Mouse (Mus musculus) cerebellum, adult 9-10 months (tissue): ENCODE measurements around the gene Edem1.

ENCODE experiments used
- DNase-seq: peaks from one replicate; pipeline ENCODE4 v3.0.0; 2022

The Edem1 gene

DNA sequence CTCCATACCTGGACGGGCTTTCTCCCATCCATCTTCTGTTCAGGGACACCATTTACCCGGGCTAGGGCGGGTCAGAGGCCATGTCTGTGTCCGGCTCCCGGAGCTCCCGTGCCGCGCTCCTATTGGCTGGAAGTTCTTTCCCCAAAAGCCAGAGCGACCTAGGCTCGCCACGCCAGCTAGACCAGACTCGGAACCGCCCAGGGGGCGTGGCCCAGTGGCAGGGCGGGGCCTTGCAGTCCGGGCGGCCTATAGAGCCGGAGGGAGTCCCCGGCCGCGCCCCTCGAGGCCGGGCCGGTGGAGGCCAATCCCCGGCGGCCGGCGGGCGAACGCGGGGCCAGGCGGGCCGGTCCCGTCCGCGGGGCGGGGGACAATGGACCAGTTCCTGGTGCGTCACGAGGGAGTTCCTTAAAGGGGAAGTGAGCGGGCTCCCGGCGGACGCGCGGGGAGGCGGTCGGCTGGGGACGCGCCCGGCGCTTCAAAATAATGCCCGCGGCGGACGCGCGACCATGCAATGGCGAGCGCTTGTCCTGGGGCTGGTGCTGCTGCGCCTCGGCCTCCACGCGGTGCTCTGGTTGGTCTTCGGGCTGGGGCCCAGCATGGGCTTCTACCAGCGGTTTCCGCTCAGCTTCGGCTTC lies at the start of gene Edem1:
Gene Edem1 (plus strand): TSS at position 408 of the 635 bp plus-strand sequence.
- DNase-seq, result peak; percentile 95

DNA sequence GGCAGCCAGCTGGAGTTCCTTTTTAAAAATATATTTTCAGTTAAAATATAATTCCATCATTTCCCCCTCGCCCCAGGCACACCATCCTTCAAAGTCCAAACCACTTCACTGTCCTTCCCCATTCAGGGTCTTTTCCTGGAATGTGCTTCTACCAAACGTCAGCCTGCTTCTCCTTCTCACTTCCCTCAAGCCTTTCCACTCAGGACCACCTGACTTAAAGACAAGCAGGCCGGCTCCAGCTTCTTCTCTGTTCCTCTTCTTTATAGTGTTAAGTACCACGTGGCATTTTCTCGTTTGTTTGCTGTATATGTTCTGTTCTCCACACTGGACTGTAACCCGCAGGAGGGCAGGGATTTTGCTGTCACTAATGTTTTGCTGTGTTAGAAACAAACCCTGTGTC lies 46.6 kb upstream of the Edem1 start:
- DNase-seq, result no peak

DNA sequence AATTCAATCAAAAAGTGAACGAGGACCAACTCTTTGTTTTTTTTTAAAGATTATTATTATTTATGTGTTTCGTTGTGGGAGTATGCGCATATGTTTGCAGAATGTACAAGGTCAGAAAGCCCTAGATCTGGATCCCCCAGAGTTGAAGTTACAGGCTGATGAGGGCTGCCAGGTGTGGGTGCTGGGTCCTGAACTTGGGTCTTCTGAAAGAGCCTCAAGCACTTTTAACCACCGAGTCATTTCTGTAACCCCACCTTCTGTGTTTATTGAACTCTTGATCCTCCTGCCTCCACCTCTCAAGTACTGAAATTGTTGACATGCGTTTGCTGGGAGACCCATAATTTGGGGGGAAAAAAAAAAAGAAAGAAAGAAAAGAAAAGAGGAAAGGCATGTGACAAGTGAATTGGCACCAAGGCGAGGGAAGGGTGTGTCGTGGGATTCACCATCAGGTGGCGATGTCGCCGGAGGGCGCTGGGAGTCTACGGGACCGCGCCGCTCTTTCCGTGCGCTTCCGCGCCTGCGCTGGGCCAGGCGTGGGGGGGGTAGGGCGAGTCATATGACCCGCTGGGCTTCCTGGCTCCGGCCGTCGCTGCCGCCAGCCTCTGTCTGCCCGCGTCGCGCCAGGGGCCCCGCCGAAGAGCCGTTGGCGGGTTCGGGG lies 45.8 kb upstream of the Edem1 start, which contains the start of gene Arl8b:
Gene Arl8b (plus strand): TSS at position 574 of the 658 bp plus-strand sequence.
- peak; percentile 95 for DNase-seq

DNA sequence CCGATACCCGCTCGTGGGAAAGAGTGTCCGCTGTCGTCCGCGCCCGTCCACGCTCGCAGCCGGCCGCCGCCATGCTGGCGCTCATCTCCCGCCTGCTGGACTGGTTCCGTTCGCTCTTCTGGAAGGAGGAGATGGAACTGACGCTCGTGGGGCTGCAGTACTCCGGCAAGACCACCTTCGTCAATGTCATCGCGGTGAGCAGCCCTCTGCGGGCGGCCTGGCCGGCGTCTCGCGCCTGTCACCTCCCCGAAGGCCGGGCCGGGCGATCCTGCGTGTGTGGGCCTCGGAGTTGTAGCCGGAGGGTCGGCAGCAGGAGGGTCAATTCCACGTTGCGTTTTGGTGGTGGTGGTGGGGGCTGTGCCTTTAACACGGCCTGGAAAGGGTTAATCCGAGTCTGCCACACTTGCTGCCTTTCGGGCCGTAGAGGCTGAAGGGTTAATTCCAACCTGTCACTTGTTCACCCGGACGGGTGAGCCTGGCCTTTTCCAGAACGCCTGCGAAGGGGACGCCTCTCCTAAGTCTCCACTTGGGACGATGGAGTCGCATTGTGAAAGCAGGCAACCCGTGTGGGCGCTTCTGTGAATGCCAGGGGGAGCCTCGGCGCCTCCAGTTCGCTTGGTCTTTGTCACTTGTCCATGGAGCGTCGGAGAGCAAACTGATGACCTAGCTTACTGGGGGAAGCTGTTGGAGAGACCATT lies 45.1 kb upstream of the Edem1 start:
- peak; percentile 60 for DNase-seq

DNA sequence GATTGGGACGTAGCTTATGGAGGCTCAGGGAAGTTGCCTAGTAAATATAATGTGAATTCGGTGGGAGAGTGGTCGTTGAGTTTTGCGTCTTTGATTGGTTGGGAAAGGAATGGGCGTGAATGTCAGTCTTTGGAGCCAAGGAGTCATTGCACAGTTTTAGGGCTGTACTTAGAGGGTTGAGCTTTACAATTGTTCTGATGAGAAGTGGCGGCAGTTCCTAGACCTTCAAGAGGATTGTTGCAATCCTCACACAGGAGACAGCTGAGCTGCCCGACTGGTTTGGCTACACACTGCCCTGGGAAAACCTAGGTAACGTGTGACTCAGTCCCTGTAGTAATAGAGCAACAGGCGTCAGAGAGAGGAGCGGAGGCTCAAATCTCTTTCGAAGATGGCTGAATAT lies 44.4 kb upstream of the Edem1 start:
- DNase-seq, result no peak

DNA sequence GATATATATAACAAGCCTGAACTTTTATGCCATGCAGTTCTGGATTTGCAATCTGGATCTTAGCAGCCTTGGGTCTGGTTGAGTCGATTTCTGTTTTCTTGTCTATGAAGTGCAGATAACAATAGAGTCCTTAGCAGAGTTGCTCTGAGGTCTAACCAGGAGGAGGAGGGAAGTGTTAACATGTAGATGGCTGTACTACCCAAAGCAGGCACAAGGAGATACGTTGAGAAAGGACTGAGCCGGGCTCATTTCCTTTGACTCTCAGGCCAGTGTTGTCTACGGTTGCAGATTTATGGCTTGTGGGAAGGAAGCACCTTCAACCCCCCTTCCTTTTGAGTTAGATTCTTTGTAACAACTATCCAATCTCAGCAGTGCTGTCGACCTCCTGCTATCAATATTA lies 43.6 kb upstream of the Edem1 start:
- no peak for DNase-seq

DNA sequence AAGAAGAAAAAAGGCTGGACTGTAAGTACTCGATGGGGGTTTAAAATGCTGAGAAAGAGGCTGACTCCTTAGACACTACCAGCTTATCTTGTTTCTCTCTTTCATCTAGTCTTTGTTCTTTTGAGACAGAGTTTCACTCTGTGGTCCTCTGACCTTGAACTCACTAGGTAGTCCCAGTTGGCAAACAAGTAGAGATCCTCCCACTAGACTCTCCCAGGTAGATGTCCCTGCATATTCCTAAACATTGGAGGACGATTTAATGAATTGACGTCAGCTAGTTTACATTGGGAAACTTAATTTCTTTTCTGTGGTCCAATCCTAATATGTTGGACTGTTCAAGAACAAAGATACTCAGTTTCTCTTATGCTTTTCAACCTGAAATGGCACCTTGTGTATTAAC lies 42.9 kb upstream of the Edem1 start:
- no peak for DNase-seq

DNA sequence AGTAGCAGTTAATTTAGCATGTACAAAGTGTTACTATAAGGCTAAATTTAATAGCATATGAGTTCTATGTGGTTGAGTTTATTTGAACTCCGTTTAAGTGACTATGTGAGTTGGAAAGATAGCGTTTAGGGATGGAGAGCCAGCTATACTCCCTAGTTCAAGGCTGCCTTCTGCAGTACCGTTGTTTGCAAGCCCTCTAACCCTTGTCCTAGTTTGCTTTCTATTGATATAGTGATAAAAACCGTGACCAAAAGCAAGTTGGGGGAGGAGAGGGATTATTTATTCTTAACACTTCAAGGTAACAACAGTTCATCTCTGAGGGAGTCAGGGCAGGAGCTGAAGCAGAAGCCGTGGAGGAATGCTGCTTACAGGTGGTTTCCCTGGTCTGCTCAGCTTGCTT lies 36.9 kb upstream of the Edem1 start:
- DNase-seq, result no peak

DNA sequence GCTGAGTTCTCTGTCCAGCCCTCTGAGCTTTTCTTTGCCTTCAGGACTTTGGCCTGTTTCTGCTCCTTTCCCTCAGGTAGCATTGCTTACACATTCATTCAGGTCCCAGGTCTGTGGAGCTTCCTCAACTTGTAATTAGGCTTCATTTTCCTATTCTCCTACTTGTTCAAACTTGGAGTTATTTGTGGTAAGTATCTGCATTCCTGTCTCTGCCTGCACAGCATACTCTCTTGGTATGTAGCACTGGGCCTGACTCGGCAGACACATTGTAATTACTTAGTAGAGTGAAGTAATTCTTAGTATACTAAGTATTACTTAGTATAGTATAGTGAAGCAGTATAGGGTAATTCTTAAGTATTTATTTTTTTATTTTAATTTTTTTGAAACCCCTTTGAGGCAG lies 32.5 kb upstream of the Edem1 start:
- DNase-seq, result no peak

DNA sequence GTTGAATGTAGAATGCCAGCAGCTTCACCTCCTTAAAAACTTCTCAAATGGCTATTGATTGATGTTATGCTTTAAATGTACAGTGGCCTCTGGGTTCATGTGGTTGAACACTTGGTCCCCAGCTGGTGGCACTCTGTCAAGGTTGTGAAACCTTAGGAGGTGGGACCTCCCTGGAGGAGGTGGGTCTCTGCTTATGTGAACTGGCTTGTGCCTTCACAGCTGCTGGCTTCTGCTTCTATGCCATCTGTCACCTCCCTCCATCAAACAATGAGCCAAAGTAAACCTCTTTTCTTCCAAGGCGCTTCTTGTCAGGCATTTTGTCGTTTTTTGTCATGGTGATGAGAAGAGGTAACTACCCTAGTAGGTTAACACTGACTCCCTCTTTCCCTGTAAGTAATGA lies 31.7 kb upstream of the Edem1 start:
- DNase-seq, result no peak

DNA sequence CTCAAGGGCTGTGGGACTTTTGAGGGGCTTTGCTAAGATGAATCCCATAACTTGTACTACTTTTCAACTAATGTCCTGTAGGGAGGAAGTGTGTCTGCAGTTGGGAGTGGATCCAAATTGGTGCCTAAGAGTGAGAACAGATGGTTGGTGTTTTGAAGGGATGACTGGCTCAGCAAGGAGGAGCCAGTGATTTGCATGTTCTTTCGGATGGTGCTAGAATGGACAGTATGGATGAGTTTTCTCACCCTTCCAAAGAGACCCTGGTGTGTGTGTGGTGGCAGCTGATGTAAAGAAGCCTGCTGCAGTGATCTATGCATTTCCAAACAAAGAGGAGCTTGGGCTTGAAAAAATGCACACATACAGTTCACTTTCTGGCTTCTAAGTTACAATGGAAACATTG lies 23.2 kb upstream of the Edem1 start:
- DNase-seq, result peak; percentile 63

DNA sequence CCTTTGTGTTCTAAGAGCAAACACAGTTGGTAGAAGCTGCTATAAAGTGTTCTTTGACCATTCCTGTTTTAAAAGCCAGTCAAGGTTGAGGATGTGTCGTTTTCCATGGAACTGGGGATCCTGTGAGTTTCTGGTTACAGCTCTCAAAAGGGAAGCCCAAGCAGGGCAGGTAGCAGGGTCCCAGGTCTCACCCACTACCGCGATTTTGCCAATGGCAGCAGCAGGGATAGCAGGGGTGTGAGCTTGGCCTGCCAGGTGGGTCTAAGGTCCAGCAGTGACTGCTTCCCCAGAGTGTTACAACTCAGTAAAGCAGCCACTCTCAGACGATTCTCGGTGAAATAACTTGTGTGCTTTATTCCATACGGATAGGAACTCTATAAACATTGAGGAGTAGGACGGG lies 22.6 kb upstream of the Edem1 start:
- DNase-seq, result no peak

DNA sequence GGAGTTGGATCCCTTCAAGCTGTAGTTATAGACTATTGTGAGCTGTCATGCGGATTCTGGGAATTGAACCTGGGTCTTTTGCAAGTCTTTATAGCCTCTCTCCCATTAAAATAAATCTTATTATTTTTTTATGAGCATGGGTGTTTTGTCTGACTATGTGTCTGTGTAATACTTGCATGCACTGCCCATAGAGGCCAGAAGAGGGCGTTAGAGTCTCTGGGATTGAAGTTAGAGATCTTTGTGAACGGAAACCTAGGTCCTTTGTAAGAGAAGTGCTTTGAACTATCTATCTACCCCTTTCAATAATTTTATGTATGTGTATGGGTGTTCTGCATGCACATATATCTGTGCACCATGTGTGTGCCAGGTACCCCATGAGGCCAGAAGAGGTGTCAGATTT lies 21.0 kb upstream of the Edem1 start:
- DNase-seq, result no peak

DNA sequence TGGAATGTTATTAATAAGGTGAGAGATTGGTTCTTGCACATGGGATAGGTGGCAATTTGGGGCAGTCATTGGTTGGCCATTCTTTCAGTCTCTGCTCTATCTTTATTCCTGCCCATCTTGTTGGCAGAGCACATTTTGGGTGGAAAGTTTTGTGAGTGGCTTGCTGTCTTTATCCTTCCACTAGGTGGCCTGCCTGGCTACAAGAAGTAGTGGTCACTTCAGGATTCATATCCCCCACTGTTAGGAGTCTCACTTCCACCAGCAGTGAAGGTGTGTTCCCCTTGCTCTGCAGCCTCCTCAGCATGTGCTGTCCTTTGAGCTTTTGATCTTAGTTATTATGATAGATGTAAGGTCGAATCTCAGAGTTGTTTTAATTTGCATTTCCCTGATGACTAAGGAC lies 19.7 kb upstream of the Edem1 start:
- no peak for DNase-seq

DNA sequence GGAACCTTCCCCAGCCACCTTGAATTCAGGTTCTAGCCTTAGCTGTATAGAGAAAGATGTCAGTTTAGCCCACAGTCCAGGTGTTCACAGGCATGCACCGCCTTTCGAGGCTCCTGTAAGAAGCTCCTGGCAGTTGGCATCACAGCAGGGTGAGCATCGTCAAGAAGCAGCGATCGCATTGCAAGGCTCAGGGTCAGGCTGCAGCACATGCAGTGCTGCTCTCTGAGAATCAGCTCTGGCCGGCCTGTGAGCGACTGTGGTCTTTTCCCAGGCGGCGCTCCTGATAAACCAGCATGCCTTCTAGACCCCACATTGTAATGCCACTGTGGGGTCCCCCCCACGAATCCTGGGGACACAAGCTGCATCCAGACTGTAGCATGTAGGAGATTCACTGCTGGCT lies 18.2 kb upstream of the Edem1 start:
- peak; percentile 52 for DNase-seq

DNA sequence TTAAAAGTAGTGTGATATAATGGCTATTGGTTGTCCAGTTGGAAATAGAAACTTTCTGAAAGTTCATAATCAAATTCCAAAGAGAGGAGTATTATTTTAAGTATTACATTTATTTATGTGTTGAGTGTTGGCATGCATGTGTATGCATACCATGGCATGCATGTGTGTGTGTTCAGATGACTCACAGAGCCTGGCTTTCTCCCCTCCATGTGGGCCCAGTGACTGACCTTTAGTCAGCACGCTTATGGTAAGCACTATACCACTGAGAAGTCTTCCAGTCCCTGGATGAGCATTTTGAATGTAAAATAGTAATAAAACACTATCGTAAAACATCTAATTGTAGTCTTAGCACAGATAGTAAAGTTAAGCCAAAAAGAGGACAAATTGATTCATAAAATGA lies 16.3 kb upstream of the Edem1 start:
- no peak for DNase-seq

DNA sequence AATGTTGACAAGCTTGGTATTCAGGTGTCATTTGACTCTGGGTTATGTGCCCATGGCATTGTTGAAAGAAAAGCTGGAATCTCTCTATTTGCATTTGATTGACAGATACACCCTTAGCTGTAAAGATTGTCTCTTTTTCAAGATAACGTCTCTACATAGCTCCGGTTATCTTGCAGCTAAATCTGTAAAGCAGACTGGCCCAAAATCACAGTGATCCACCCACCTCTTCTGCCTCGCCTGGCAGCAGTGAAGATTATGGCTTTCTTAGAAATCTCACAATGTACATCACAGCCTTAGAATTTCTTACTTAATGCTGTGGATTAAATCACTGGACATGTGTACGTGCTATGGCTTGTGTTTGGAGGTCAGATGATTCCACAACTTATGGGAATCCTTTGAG lies 10.9 kb upstream of the Edem1 start:
- DNase-seq, result no peak

DNA sequence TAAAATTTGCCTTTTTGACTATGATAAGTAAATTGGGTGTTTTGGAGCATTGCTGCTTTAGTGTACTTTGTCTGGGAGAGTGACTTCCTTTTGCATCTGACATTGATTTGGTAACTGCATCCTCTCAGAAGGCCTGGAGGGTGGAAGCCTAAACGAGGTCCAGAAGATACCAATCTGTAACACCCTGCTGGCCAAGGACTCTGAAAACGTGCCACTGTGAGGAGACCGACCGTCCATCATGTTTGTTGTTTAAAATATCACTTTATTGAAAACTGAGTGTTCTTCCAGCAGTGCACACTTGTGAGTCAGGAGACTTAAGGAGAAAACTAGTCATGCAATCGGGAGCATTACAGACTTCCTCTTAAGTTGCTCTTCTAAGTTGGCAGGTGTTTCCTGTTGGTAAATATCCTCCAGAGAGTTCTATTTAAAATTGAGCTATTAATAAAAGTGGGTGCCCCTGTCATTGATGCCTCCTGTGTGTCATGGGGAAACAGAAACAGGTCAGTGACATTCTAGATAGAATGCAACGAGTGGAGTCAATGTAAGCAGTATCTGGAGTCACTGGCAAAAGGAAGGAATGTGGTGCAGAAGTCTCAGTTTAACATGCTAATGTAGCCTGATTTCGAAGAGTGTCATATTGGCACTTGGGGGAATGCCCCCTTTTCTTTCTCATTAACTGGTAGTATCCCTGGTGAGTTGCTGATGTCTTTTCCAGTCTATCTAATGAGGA lies 3.5 kb upstream of the Edem1 start:
- no peak for DNase-seq

DNA sequence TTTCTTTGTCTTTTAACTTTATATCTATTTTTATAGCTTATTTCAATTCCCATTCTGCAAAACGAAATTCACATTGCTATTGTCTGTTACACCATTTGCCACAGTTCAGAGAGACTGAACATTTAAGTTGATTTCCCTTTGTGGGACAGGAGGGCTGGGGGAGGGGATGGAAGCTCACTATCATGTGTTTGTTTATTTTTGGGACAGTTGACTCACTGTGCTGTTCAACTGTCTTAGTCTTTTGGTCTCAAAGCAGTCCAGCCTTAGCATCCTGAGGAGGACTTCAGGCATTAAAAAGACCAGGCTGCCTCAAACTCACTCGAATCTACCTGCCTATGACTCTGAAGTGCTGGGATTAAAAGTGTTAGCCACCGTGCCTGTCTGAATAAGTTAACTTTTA lies 2.4 kb upstream of the Edem1 start:
- DNase-seq, result no peak

DNA sequence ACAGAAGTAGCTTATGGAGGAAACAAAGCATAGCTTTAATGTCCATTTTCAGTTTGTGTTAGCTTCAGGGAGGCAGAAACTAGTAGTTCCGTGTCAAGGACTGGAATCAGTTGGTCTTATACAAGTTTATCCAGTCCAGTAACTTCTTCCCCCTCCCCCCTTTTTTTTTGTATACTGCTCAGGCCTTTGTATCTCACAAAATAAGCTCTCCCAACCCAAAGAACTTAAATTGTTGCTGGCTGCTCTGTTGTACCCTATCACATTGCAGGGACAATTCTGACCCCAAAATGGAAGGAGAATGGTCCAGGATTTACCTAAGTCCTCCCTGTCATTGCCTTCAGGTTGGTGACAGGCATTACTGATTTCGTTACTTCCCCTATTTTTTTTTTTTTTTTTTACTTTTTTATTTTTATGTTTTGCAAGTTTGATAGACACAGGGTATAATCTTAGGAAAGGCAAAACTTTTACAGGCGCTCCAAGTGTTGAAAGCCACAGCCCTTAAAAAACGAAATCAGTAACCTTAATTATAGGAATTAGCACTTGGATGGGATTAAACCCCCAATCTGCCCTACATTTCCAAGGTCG lies 1.0 kb upstream of the Edem1 start:
- DNase-seq, result no peak

DNA sequence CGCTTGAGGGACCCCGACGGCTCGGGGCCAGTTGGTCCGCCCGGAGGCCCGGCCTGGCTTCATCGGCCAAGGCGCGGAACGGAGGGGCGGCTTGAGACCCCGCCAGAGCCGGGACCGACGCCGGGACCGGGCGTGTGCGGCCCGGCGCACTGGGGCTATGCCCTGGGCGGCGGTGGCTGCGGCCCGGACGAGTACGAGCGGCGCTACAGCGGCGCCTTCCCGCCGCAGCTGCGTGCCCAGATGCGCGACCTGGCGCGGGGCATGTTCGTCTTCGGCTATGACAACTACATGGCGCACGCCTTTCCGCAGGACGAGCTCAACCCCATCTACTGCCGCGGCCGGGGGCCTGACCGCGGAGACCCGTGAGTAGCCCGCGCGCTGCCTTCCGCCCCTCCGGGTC lies 431 bp downstream of the Edem1 start:
- peak; percentile 39 for DNase-seq

DNA sequence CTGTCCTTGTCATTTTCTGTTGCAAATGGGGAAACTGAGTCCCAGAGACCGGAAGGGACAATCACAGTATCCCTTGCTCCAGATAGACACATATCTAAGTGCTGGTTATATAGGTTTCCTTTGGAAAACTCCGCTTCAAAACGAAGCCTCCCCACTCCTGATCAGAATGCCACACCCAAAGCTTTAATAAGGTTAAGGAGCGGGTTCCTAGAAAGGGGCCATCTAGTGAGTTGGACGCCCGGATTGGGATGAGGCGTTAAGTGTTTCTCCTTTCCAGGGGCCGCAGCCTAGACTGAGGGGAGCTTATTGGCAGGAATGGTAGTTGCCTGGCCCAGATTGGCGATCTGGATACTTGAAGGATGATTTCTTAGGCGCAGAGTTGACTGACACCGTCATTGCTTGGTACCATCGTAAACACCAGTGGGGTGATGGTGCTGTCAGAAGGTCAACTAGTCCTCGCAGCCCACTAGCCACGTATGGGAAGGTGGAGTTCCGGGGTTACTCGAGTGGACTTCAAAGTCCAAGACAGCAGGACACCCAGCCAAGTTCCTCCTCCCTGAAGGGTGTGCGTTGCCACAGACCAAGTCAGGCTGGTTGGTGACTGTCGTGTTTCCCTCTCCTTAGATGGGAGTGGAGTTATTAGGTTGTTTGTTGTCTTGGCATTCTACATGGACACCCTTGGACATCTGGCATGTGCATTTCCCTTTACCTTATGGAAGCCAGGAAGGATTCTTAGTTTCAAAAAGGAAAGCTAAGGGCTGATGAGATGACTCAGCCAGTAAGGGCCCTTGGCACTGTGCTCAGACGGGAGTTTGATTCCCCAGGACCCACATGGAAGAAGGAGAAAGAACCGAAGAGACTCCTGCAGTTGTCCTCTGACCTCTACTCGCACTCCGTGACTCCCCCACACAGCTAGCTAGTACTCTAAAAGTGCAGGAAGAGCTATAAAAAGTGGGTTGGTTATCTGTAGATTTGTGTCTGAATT lies 1.2 kb downstream of the Edem1 start:
- peak; percentile 31 for DNase-seq
